Mouse (Mus musculus): ENCODE measurements around the gene Ccdc63. TPM values are rescaled to one million over a fixed set of nuclear protein-coding genes. Genes with fewer than 3 reads are reported as not detected.
"Not testable (repeated sequence)": the region's sequence is repeated elsewhere in the genome, so short reads cannot be mapped to it uniquely, and the experiment has no call there.

Gene Ccdc63
- polyA plus RNA-seq (2016; fragmentation: Nextera tagmentation; extraction: Ambion mirVana), result not detected in 2 replicates

- Histone ChIP-seq H3K4me3 (no peak within 1 kb of the TSS), H3K4me1 (peaks cover 9% of the 10 kb centered on the region), H3K36me3 (no peaks in the 10 kb centered on the region), H3K9me3 (replicated peaks) (no peaks in the 10 kb centered on the region), H3K27me3 (ENCODE audit: low read depth, poor library complexity, severe bottlenecking) (no peaks in the 10 kb centered on the region), H3K27ac (no peak within 1 kb of the TSS)
- 92% methylated on average over 3 of the region's 3 CpGs for WGBS
- no peak for DNase-seq (ENCODE audit: low spot score)
Measured at GRCm38 (mm10) chr5:122140723-122141122, at the start of gene Ccdc63. Gene Ccdc63 (minus strand): TSS chr5:122140823.

GRCm38 (mm10) chr5:122189115-122189514, 48.5 kb upstream of the Ccdc63 start:
- Histone ChIP-seq H3K36me3 (peaks cover 4% of the 10 kb centered on the region), H3K4me3 (no peak overlapping the region), H3K9me3 (replicated peaks) (no peaks in the 10 kb centered on the region; the same call in 1 of the 2 replicates), H3K4me1 (no peaks in the 10 kb centered on the region), H3K27me3 (ENCODE audit: low read depth, poor library complexity, severe bottlenecking) (no peaks in the 10 kb centered on the region), H3K27ac (no peak overlapping the region)
- 67% methylated on average over 3 of the region's 3 CpGs for WGBS
- no peak for DNase-seq (ENCODE audit: low spot score)

GRCm38 (mm10) chr5:122184858-122185257, 44.2 kb upstream of the Ccdc63 start:
- not testable (repeated sequence) for H3K36me3 ChIP-seq; DNase-seq (ENCODE audit: low spot score); H3K4me3 ChIP-seq; H3K27me3 ChIP-seq (ENCODE audit: low read depth, poor library complexity, severe bottlenecking); H3K9me3 ChIP-seq (replicated peaks); H3K4me1 ChIP-seq; H3K27ac ChIP-seq
- 95% methylated on average over 6 of the region's 6 CpGs for WGBS

DNA sequence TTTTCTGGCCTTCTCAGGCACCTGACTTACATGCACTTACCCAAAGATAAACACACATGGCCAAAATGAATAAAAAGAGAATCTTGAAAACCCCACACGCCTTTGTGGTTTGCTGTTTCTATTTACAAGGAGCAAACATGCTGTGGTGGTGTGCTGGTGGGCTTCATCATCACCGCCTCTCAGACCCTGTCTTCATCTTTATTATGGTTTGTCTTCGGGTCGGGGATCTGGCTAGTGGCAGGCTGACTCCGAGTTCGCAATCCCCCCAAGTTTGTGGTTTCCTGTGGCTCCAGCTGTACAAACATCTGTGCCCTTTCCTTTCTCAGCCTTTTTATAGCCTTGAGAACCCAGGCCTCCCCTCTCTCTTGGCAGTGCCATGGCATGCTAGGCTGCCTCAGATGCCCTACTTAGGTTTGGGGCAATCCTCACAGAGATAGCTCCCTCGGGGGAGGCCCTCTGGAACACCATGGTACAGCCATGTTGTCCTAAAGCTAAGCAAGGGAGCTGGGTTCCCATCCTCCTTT, 43.7 kb upstream of the Ccdc63 start:
- 91% methylated on average over 7 of the region's 7 CpGs for whole genome bisulfite sequencing
- no peak overlapping the region for H3K27ac ChIP-seq
- H3K27me3 ChIP-seq (ENCODE audit: low read depth, poor library complexity, severe bottlenecking), result no peaks in the 10 kb centered on the region
- no peaks in the 10 kb centered on the region; the same call in 1 of the 2 replicates for H3K9me3 ChIP-seq (replicated peaks)
- no peak overlapping the region for H3K4me3 ChIP-seq
- H3K4me1 ChIP-seq, result peaks cover 6% of the 10 kb centered on the region; the same call in 1 of the 2 replicates
- no peak for DNase-seq (ENCODE audit: low spot score)
- peaks cover 8% of the 10 kb centered on the region for H3K36me3 ChIP-seq

GRCm38 (mm10) chr5:122179665-122180064, 39.0 kb upstream of the Ccdc63 start:
- peaks cover 38% of the 10 kb centered on the region for H3K36me3 ChIP-seq
- no peaks in the 10 kb centered on the region for H3K9me3 ChIP-seq (replicated peaks)
- 58% methylated on average over 6 of the region's 6 CpGs for WGBS
- H3K4me3 ChIP-seq, result no peak overlapping the region
- peaks cover 8% of the 10 kb centered on the region; the same call in 1 of the 2 replicates for H3K4me1 ChIP-seq
- no peaks in the 10 kb centered on the region for H3K27me3 ChIP-seq (ENCODE audit: low read depth, poor library complexity, severe bottlenecking)
- H3K27ac ChIP-seq, result no peak overlapping the region
- no peak for DNase-seq (ENCODE audit: low spot score)

DNA sequence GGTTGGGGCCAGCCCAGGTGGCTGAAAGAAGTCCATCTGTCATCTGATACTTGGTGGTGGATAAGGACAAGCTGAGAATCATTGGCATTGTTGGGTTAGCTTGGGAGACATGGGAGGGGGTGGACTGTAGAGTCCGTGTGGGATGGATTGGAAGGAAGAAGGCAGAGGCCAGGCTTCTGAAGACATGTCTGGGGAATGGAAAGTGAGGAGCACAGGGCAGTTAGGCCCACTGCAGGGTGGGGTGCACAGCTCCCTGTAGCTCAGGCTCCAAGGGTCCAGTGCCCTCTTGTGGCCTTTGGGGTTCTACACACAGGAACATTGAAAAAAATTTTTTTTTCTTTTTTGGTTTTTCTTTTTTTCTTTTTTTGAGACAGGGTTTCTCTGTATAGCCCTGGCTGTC, 35.8 kb upstream of the Ccdc63 start:
- H3K27me3 ChIP-seq (ENCODE audit: low read depth, poor library complexity, severe bottlenecking), result no peaks in the 10 kb centered on the region
- no peak overlapping the region for H3K4me3 ChIP-seq
- H3K4me1 ChIP-seq, result peaks cover 8% of the 10 kb centered on the region; the same call in 1 of the 2 replicates
- WGBS, result 44% methylated on average over 1 of the region's 1 CpGs
- H3K27ac ChIP-seq, result no peak overlapping the region
- H3K9me3 ChIP-seq (replicated peaks), result no peaks in the 10 kb centered on the region
- peaks cover 60% of the 10 kb centered on the region for H3K36me3 ChIP-seq
- DNase-seq (ENCODE audit: low spot score), result peak; percentile 60

DNA sequence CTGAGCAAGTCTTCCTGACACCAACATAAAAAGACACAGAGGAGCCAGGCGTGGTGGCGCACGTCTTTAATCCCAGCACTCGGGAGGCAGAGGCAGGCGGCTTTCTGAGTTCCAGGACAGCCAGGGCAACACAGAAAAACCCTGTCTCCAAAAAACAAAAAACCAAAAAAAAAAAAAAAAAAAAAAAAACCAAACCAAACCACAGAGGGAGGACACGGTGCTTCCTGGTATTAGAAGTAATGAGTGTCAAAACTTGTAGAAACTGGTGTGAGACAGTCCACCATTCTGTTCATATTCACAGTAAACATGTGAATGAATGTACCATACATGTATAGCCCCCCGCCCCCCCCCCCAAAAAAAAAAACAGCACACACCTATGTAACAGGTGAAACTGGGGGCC, 35.3 kb upstream of the Ccdc63 start:
- Histone ChIP-seq H3K4me3 (no peak overlapping the region), H3K27me3 (ENCODE audit: low read depth, poor library complexity, severe bottlenecking) (no peaks in the 10 kb centered on the region), H3K9me3 (replicated peaks) (no peaks in the 10 kb centered on the region), H3K27ac (no peak overlapping the region), H3K4me1 (peaks cover 8% of the 10 kb centered on the region; the same call in 1 of the 2 replicates), H3K36me3 (peaks cover 65% of the 10 kb centered on the region)
- 96% methylated on average over 7 of the region's 7 CpGs for WGBS
- DNase-seq (ENCODE audit: low spot score), result no peak

GRCm38 (mm10) chr5:122175402-122175801, 34.8 kb upstream of the Ccdc63 start:
- DNase-seq (ENCODE audit: low spot score), result no peak
- no peaks in the 10 kb centered on the region for H3K9me3 ChIP-seq (replicated peaks)
- peaks cover 8% of the 10 kb centered on the region; the same call in 1 of the 2 replicates for H3K4me1 ChIP-seq
- no peak overlapping the region for H3K4me3 ChIP-seq
- H3K27me3 ChIP-seq (ENCODE audit: low read depth, poor library complexity, severe bottlenecking), result no peaks in the 10 kb centered on the region
- WGBS, result 57% methylated on average over 2 of the region's 2 CpGs
- H3K36me3 ChIP-seq, result peaks cover 70% of the 10 kb centered on the region
- no peak overlapping the region for H3K27ac ChIP-seq

DNA sequence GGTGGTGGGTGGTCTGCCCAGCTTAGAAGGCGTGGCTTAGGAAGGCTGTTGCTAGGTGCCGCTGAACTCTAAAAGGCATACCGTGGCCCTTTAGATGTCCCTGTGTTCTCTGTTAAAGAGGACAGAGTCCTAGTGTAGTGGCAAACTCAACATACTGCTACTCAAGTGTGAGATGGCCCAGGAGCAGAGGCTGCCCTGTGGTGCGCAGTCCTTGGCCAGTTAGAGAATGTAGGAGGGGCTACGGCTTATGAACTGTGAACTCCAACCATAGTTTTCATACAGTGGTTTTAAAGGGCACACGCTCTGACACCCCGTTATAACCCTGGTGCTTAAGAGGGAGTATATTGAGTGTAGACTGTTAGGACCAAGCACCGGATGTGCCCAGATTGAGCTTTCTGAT, 30.4 kb upstream of the Ccdc63 start:
- H3K4me3 ChIP-seq, result no peak overlapping the region
- H3K4me1 ChIP-seq, result peaks cover 7% of the 10 kb centered on the region; the same call in 1 of the 2 replicates
- 95% methylated on average over 8 of the region's 8 CpGs for WGBS
- peaks cover 89% of the 10 kb centered on the region for H3K36me3 ChIP-seq
- no peaks in the 10 kb centered on the region for H3K27me3 ChIP-seq (ENCODE audit: low read depth, poor library complexity, severe bottlenecking)
- DNase-seq (ENCODE audit: low spot score), result no peak
- no peaks in the 10 kb centered on the region for H3K9me3 ChIP-seq (replicated peaks)
- no peak overlapping the region for H3K27ac ChIP-seq

GRCm38 (mm10) chr5:122168344-122169069, 27.9 kb upstream of the Ccdc63 start:
- no peak overlapping the region for H3K4me3 ChIP-seq
- H3K27ac ChIP-seq, result no peak overlapping the region
- no peaks in the 10 kb centered on the region for H3K27me3 ChIP-seq (ENCODE audit: low read depth, poor library complexity, severe bottlenecking)
- DNase-seq (ENCODE audit: low spot score), result no peak
- peaks cover 100% of the 10 kb centered on the region for H3K36me3 ChIP-seq
- no peaks in the 10 kb centered on the region for H3K9me3 ChIP-seq (replicated peaks)
- peaks cover 28% of the 10 kb centered on the region for H3K4me1 ChIP-seq
- WGBS, result 94% methylated on average over 14 of the region's 14 CpGs

DNA sequence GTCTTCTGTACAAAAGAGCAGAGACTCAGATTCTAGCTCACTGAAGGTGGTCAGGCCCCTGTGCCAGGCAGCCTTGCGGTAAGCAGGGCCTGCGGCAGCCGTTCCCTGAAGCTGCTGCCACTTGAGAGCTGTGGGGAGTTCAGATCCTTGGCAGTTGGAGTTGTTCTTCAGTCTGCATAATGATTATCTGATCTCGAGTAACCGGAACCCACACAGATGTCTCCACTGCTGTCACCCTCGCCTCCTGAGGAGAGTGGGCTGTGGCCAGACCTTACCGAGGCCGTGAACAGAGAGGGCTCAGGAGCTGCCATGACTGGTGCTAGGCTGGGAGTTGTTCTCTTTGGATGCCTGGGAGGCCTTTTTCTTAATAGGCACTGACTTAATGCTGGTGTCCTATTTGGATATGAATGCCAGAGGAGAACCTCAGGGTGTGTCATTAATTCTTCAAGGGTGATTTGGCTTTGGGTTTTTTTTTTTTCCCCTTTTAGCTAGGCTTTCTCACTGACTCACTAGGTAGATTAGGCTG, 26.1 kb upstream of the Ccdc63 start:
- DNase-seq (ENCODE audit: low spot score), result no peak
- no peaks in the 10 kb centered on the region for H3K9me3 ChIP-seq (replicated peaks)
- H3K4me3 ChIP-seq, result no peak overlapping the region
- 86% methylated on average over 8 of the region's 8 CpGs for WGBS
- H3K27me3 ChIP-seq (ENCODE audit: low read depth, poor library complexity, severe bottlenecking), result no peaks in the 10 kb centered on the region
- peaks cover 100% of the 10 kb centered on the region for H3K36me3 ChIP-seq
- H3K4me1 ChIP-seq, result peaks cover 45% of the 10 kb centered on the region
- no peak overlapping the region for H3K27ac ChIP-seq

DNA sequence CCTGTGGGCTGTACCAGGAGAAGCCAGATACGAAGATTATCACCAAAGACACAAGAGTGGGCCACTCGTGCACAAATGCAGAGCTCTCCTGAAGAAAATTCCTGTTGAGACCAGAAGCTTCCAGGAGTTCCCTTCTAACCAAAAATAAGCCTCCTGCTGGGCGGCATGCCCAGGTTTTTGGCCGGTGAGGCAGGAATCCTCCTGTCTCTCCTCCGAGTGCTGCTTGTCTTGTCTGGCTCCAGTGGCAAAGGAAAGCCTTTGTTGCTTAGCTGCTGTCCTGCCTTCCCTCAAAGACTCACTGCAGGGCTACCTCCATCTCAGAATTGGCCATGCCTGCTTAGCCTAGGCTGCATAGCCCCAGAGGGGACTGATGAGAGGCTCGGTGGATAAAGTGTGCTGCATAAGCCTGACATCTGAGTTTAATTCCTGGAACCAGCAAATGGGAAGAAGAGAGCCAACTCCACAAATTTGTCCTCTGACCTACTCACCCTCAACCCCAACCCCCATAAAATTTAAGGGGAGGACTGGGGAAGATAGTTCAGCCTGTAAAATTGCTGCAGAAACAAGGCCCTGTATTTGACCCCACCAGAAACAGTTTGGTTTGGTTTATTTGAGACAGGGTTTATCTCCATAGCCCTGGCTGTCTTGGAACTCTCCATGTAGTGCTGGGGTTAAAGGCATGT, 24.8 kb upstream of the Ccdc63 start:
- no peak overlapping the region for H3K27ac ChIP-seq
- no peaks in the 10 kb centered on the region for H3K9me3 ChIP-seq (replicated peaks)
- peaks cover 100% of the 10 kb centered on the region for H3K36me3 ChIP-seq
- WGBS, result 75% methylated on average over 6 of the region's 6 CpGs
- DNase-seq (ENCODE audit: low spot score), result no peak
- H3K4me3 ChIP-seq, result no peak overlapping the region
- peaks cover 58% of the 10 kb centered on the region for H3K4me1 ChIP-seq
- H3K27me3 ChIP-seq (ENCODE audit: low read depth, poor library complexity, severe bottlenecking), result no peaks in the 10 kb centered on the region

GRCm38 (mm10) chr5:122164011-122164410, 23.4 kb upstream of the Ccdc63 start:
- no peak for DNase-seq (ENCODE audit: low spot score)
- Histone ChIP-seq H3K9me3 (replicated peaks) (no peaks in the 10 kb centered on the region), H3K27me3 (ENCODE audit: low read depth, poor library complexity, severe bottlenecking) (no peaks in the 10 kb centered on the region), H3K4me3 (no peak overlapping the region), H3K36me3 (peaks cover 99% of the 10 kb centered on the region), H3K4me1 (peaks cover 69% of the 10 kb centered on the region), H3K27ac (no peak overlapping the region)
- 89% methylated on average over 3 of the region's 3 CpGs for WGBS

Data from limb, embryonic 10.5 days (tissue).